Comparison of ENCODE assay signal across 12 mouse cellular contexts in genomic region chr5:117779175-117779574, GRCm38 (mm10). TPM values are rescaled to one million over a fixed set of nuclear protein-coding genes. Genes with fewer than 3 reads are reported as not detected.
A peak's percentile ranks its signal among the peaks of the same experiment; 100 is the strongest.
DNase-seq lines count a peak whose midpoint lies in the region; ATAC-seq and TF ChIP-seq lines count a peak whose summit lies in the region.
"Had no signal": no experiment of that assay in that cellular context is flagged by ENCODE, and none has a peak within 500 bp of the region (broad histone marks: within the 10 kb centered on the region; RNA-seq: fewer than 3 reads in every experiment).

No protein-coding gene starts in this region.

- WGBS in hindbrain, postnatal 0 days: 48% methylated on average over 11 of the region's 11 CpGs
- 74% methylated on average over 11 of the region's 11 CpGs for WGBS in hindbrain, embryonic 12.5 days

- H3K9me3 ChIP-seq in hindbrain, postnatal 0 days (ENCODE audit: low read length): no peaks in the 10 kb centered on the region
- no peaks in the 10 kb centered on the region for H3K9me3 ChIP-seq in hindbrain, embryonic 12.5 days (replicated peaks)

- H3K27ac ChIP-seq in hindbrain, postnatal 0 days: no peak overlapping the region
- no peak overlapping the region for H3K27ac ChIP-seq in hindbrain, embryonic 12.5 days

- H3K9ac ChIP-seq in hindbrain, postnatal 0 days (replicated peaks; ENCODE audit: low read length): no peak overlapping the region
- H3K9ac ChIP-seq in hindbrain, embryonic 12.5 days: no peak overlapping the region

- no peak overlapping the region for H3K4me2 ChIP-seq in hindbrain, postnatal 0 days (ENCODE audit: low read depth, low read length)
- H3K4me2 ChIP-seq in hindbrain, embryonic 12.5 days (replicated peaks): no peak overlapping the region
- H3K4me2 ChIP-seq: liver, embryonic 11.5 days had no signal

- no peaks in the 10 kb centered on the region for H3K4me1 ChIP-seq in hindbrain, postnatal 0 days (ENCODE audit: insufficient read depth, low read length)
- H3K4me1 ChIP-seq in hindbrain, embryonic 12.5 days: peaks cover 8% of the 10 kb centered on the region

- ATAC-seq in hindbrain, postnatal 0 days: no peak
- no peak for ATAC-seq in hindbrain, embryonic 12.5 days (ENCODE audit: low FRiP score)
- ATAC-seq: intestine, postnatal 0 days had no signal

- no peak for TF ChIP-seq CTCF in hindbrain, postnatal 0 days (IDR thresholded peaks at IDR 0.05; ENCODE audit: low read depth)

- no peaks in the 10 kb centered on the region for H3K36me3 ChIP-seq in hindbrain, postnatal 0 days (ENCODE audit: insufficient read depth, low read length)
- no peaks in the 10 kb centered on the region for H3K36me3 ChIP-seq in hindbrain, embryonic 12.5 days

- H3K27me3 ChIP-seq in hindbrain, postnatal 0 days (ENCODE audit: insufficient read depth, low read length): no peaks in the 10 kb centered on the region
- H3K27me3 ChIP-seq in hindbrain, embryonic 12.5 days: no peaks in the 10 kb centered on the region

- DNase-seq in adrenal gland, adult 2 months: peak; percentile 27
- no peak for DNase-seq in adrenal gland, postnatal 4 days (ENCODE audit: low spot score in 2 of 2)
- peak; percentile 21 for DNase-seq in hindbrain, postnatal 0 days (ENCODE audit: low spot score)
- peak; percentile 93 for DNase-seq in gastrocnemius, adult 18-20 months (ENCODE audit: low spot score)
- DNase-seq in heart, postnatal 4 days: peak; percentile 24
- DNase-seq in natural killer cell, adult 2 months (ENCODE audit: low spot score in 2 of 2): no peak
- DNase-seq in frontal cortex, postnatal 25 days (ENCODE audit: low spot score in 2 of 2): no peak
- DNase-seq: embryo, embryonic 11 days had no signal

- no peak overlapping the region for H3K4me3 ChIP-seq in hindbrain, postnatal 0 days (ENCODE audit: low read length)
- H3K4me3 ChIP-seq in hindbrain, embryonic 12.5 days: no peak overlapping the region

RNA-seq across cellular contexts. Expression of gene Nos1, which starts 1.7 kb away (rescaled TPM):
- total RNA-seq in adrenal gland, adult 2 months (2021): under 1 TPM; 0.24 to 0.35 TPM
- 0.13 and 0.20 TPM in 2 replicates for polyA plus RNA-seq in adrenal gland, adult 2 months (2012; rRNA removed)
- total RNA-seq in adrenal gland, postnatal 4 days (2021): 1 to 10 TPM; 1.1 to 1.3 TPM
- 10.7 and 16.9 TPM in 2 replicates for total RNA-seq in hindbrain, postnatal 0 days (2014; rRNA removed)
- 2.5 and 3.1 TPM in 2 replicates for polyA plus RNA-seq in hindbrain, postnatal 0 days (2015; fragmentation: Nextera tagmentation; extraction: Ambion mirVana)
- 0.99 and 1.1 TPM in 2 replicates for polyA plus RNA-seq in hindbrain, embryonic 12.5 days (2016; fragmentation: Nextera tagmentation; extraction: Ambion mirVana)
- total RNA-seq in gastrocnemius, adult 18-20 months (2021): 10 to 100 TPM; 64.3 to 71.9 TPM
- under 1 TPM; 0.19 to 0.65 TPM for total RNA-seq in heart, postnatal 4 days (2021)
- total RNA-seq: megakaryocyte-erythroid progenitor cell, adult 5-6 weeks had no signal

Comparison
In these comparisons a context has a peak if more than half of its experiments do, and no peak if none do; other contexts are left out.
1. DNase-seq: peak in adrenal gland, adult 2 months (single experiment), hindbrain, postnatal 0 days (single experiment), gastrocnemius, adult 18-20 months (single experiment) and heart, postnatal 4 days (single experiment); none in adrenal gland, postnatal 4 days (0 of 2), natural killer cell, adult 2 months (0 of 2) and frontal cortex, postnatal 25 days (0 of 2).